Mouse (Mus musculus) forebrain, embryonic 10.5 days (tissue): ENCODE measurements around the gene Lrrc20. TPM values are rescaled to one million over a fixed set of nuclear protein-coding genes. Genes with fewer than 3 reads are reported as not detected.

Experiments
- DNase-seq: peaks from one replicate; pipeline ENCODE4 v3.0.0-alpha.2; 2017; ENCODE audit warnings: low spot score; ENCODE audit errors: extremely low spot score
- H3K27ac ChIP-seq: fragments of 300-500 bp; sonication (generic); 2 replicates; pipeline ENCODE4 v1.5.1; 2016; ENCODE audit warnings: mild to moderate bottlenecking
- H3K27me3 ChIP-seq: fragments of 300-500 bp; sonication (generic); 2 replicates; pipeline ENCODE4 v1.6.1; 2016; ENCODE audit warnings: mild to moderate bottlenecking; ENCODE audit not compliant: poor library complexity, severe bottlenecking
- H3K36me3 ChIP-seq: fragments of 300-500 bp; sonication (generic); replicated peaks from 2 replicates; pipeline ENCODE4 v1.6.1; 2016; ENCODE audit warnings: mild to moderate bottlenecking, moderate library complexity
- H3K4me1 ChIP-seq: fragments of 300-500 bp; sonication (generic); 2 replicates; pipeline ENCODE4 v1.6.1; 2016
- H3K4me3 ChIP-seq: fragments of 300-500 bp; sonication (generic); 2 replicates; pipeline ENCODE4 v1.5.1; 2016; ENCODE audit warnings: mild to moderate bottlenecking, moderate library complexity
- H3K9me3 ChIP-seq: fragments of 300-500 bp; sonication (generic); 2 replicates; pipeline ENCODE4 v1.6.1; 2016; ENCODE audit warnings: mild to moderate bottlenecking, moderate library complexity
- WGBS: fragments of 180-500 bp; shearing (Covaris S2); methylation state at CpG from one replicate; pipeline ENCODE4 v1.1.7; 2016; 5-methylcytosine and 5-hydroxymethylcytosine counted together
- polyA plus RNA-seq: library from polyadenylated mRNA; unstranded; fragments of >200 nt; fragmentation: Nextera tagmentation; extraction: Ambion mirVana; gene quantifications from 2 replicates; pipeline ENCODE4 v1.2.1, GENCODE M21; 2016

Gene Lrrc20
- 9.7 and 9.9 TPM in 2 replicates for polyA plus RNA-seq

DNA sequence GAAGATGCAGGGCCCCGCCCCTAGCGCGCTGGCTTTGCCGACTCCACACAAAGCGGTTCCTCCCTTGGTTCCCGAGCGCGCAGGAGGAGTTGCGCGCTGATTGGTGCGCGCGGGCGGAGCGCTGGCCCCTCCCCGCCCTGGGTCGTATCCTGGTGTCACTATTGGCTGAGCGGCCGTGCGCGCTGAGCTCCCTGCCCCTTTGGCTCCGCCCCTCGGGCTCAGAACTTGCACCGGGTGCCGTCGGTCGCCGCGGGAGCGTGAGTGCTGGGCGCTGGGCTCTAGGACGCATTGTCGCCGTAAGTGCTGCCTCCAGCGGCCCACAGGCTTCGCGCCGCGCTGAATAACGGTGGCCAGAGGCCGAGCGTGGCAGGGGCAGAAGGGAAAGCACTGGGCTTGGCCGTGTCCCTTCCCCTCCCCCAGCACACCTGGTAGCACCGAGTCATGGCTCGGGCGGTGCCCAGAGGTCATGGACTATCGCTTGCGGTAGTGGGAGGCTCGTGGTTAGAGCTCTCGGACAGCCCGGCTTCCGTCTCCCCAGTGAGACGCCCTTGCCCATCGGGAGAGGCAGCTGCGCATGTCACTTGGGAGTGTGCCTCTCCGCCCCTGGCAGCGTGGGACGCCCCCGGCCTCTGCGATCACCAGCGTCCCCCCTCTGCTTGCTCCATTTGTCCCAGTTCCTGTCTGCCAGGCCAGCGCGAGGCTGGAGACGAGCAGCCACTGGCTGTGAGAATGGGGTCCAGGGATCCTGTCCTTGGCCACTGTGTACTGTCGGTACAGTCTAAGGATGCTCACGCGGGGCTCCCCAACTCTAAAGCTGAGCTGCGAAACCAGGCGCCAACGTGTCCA, at the start of gene Lrrc20:
Gene Lrrc20 (plus strand): TSS at position 208 of the 846 bp plus-strand sequence.
- Histone ChIP-seq H3K4me3 (peak within 1 kb of the TSS; percentile 86), H3K9me3 (no peaks in the 10 kb centered on the region), H3K27me3 (peaks cover 22% of the 10 kb centered on the region), H3K27ac (peak within 1 kb of the TSS; percentile 94), H3K36me3 (no peaks in the 10 kb centered on the region), H3K4me1 (peaks cover 32% of the 10 kb centered on the region)
- DNase-seq = peak; percentile 96
- under 1% methylated on average over 70 of the region's 70 CpGs for WGBS

DNA sequence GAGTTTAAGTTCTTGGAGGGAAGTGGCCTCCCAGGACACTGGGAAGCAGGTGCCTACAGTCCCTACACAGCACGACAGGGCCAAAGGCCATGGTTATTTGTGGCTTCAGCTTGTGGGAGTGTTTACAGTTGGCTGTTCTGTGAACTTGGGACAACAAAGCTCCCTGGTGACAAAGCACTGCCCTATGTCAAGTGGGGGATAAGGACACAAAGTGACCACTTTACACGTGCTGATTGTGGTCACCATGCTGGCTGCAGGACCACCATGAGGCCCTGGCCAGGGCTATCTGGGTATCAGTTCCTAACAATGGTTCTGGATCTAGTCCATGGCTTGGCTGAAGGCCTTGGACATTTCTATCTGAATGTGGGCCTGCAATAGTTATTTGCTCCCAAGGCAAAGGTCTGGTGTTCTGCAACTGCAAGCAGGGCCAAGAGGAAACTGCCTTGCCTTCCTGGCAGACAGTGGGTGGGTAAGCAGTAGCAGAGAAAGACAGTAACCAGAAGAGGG, 49.3 kb upstream of the Lrrc20 start:
- Histone ChIP-seq H3K4me1 (peaks cover 25% of the 10 kb centered on the region), H3K4me3 (no peak overlapping the region), H3K27me3 (peaks cover 5% of the 10 kb centered on the region; the same call in 1 of the 2 replicates), H3K9me3 (no peaks in the 10 kb centered on the region), H3K36me3 (peaks cover 28% of the 10 kb centered on the region), H3K27ac (no peak overlapping the region)
- no peak for DNase-seq
- 67% methylated on average over 2 of the region's 2 CpGs for WGBS

DNA sequence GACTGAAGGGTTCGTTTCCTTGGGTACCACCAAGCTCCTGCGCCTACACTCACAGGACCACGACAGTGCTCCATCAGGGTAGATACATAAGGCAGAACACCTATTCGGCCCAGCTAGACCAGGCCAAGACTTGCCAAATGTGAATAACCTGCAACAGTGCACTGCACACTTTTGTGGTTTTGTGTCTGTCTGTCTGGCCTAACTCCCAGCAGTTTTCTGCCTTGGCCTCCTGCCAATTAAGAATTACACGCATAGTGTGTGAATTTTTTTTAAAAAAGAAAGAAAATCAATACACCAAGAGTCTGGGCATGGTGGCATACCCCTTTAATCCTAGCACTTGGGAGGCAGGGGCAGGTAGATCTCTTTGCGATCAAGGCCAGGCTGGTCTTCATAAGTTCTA, 47.6 kb upstream of the Lrrc20 start:
- Histone ChIP-seq H3K36me3 (peaks cover 44% of the 10 kb centered on the region), H3K27me3 (0 out of 2 replicates have a peak, but pooled peaks cover 3% of the 10 kb centered on the region), H3K4me1 (peaks cover 24% of the 10 kb centered on the region), H3K9me3 (no peaks in the 10 kb centered on the region), H3K27ac (no peak overlapping the region), H3K4me3 (no peak overlapping the region)
- no peak for DNase-seq
- 91% methylated on average over 6 of the region's 6 CpGs for WGBS

DNA sequence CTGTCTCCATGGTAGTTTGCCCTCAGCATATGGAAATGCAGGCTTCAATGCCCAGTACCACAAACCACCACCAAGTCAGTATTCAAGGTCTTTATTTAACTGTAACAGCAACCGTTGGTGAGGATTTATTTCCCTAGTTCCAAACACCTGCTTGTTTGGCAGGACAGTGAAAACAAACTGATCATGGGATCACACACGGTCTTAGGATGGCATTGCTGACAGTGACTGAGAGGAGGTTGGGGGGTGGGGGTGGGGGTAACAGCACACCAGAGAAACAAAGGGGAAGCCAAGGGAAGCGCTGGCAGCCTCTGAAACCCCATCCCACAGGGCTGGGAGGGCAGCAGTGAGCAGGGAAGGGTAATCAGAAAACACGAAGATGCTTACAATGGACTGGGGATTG, 47.2 kb upstream of the Lrrc20 start:
- H3K36me3 ChIP-seq = peaks cover 49% of the 10 kb centered on the region

DNA sequence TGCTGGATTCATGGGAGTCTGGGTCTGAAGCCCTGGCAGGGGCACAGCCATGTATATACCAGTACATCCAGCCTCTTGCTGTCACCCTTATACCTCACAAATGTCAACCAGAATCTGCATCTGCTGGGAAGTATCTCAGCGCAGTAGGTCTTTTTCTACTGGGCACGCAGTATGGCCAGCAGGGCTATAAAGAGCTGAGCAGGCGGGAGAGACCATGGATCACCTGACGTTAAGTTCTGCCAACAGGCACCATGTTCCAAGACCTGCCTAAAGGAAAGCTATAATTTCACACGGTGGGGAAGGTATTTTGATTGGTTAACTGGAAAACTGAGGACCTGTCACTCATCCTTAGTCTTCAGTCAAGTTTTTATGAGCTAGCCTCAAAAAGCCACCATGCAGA, 46.6 kb upstream of the Lrrc20 start:
- Histone ChIP-seq H3K4me3 (no peak overlapping the region), H3K9me3 (no peaks in the 10 kb centered on the region), H3K36me3 (peaks cover 55% of the 10 kb centered on the region), H3K27ac (no peak overlapping the region), H3K4me1 (peaks cover 14% of the 10 kb centered on the region), H3K27me3 (no peaks in the 10 kb centered on the region)
- DNase-seq = no peak
- 94% methylated on average over 5 of the region's 5 CpGs for WGBS

More for the DNA sequence above, 47.2 kb upstream of the Lrrc20 start:
- 66% methylated on average over 4 of the region's 4 CpGs for WGBS
- H3K27ac ChIP-seq = no peak overlapping the region
- H3K4me3 ChIP-seq = no peak overlapping the region
- H3K4me1 ChIP-seq = peaks cover 20% of the 10 kb centered on the region
- DNase-seq = no peak
- no peaks in the 10 kb centered on the region for H3K9me3 ChIP-seq
- H3K27me3 ChIP-seq = no peaks in the 10 kb centered on the region

DNA sequence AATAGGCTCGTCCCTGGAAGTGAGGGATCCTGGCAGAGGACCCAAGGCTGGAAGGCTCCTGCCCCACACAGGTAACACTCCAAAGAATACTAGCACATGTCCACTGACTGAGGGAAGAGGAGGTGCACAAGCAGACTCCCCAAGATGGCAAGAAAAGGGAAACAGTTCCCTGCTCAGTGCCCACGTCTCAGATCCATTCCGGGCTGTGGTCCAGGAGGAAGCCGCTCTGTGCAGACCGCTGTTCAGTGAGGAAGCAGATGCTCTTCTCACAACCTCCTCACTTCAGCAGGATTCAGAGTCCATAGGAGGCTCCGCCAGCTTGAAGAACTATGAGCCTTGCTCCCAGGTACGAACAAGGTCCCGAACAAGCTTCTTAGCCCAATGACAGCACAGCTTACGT, 44.2 kb upstream of the Lrrc20 start:
- no peaks in the 10 kb centered on the region for H3K9me3 ChIP-seq
- H3K27me3 ChIP-seq = no peaks in the 10 kb centered on the region
- H3K36me3 ChIP-seq = peaks cover 77% of the 10 kb centered on the region
- no peak for DNase-seq
- no peak overlapping the region for H3K27ac ChIP-seq
- WGBS = 96% methylated on average over 9 of the region's 9 CpGs
- peaks cover 5% of the 10 kb centered on the region; the same call in 1 of the 2 replicates for H3K4me1 ChIP-seq
- H3K4me3 ChIP-seq = no peak overlapping the region

DNA sequence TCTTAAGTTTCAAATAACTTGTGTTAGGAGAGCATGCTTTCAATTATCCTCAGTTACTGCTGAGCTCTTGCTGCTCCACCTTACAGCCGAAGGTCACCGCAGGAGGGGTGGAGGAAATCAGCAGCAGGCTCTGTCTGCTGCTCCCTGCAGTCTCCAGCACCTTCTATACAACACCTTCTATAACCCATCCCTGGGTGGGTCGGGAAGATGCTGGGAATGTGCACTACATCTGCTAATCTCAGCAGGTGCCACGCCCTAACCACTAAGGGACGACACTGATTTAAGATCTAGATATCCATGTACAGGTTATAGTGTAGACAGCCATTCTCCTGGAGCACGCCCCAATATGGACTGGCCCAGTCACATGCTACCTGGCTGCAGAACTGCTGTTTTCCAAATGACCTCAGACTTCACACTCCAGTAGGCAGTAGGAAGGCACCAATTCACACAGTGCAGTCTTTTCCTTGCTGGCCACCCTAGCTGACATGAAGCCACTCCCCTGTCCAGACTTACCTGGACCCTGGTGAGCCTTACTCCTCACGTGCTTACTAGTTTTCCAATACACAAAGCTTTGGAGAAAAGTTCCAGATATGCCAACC, 35.3 kb upstream of the Lrrc20 start:
- H3K36me3 ChIP-seq = peaks cover 54% of the 10 kb centered on the region
- H3K4me1 ChIP-seq = peaks cover 34% of the 10 kb centered on the region
- H3K27me3 ChIP-seq = no peaks in the 10 kb centered on the region
- no peaks in the 10 kb centered on the region for H3K9me3 ChIP-seq
- H3K27ac ChIP-seq = no peak overlapping the region
- H3K4me3 ChIP-seq = no peak overlapping the region
- no peak for DNase-seq
- 80% methylated on average over 7 of the region's 7 CpGs for WGBS

DNA sequence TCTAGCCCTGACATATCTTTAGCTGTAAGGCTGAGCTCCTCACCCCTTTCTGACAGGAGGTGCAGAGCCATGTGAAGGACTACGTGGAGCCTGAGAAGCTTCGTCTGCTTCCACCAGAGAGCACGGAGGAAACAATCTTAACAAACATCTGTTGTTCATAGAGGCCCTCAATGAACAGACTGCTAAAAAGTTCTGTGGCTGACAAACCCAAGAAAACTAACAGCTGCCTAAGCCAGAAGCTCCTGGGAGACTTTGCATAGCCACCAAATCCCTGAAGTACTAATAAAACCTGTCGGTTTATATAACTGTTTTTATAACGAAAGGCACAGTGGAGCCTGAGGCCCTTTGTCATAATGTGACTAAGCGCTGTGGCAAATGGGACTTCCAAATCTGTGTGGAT, 32.1 kb upstream of the Lrrc20 start:
- no peak overlapping the region for H3K27ac ChIP-seq
- no peaks in the 10 kb centered on the region for H3K27me3 ChIP-seq
- 83% methylated on average over 6 of the region's 6 CpGs for WGBS
- H3K4me1 ChIP-seq = peaks cover 61% of the 10 kb centered on the region
- DNase-seq = no peak
- no peaks in the 10 kb centered on the region for H3K9me3 ChIP-seq
- H3K36me3 ChIP-seq = peaks cover 70% of the 10 kb centered on the region
- H3K4me3 ChIP-seq = no peak overlapping the region

DNA sequence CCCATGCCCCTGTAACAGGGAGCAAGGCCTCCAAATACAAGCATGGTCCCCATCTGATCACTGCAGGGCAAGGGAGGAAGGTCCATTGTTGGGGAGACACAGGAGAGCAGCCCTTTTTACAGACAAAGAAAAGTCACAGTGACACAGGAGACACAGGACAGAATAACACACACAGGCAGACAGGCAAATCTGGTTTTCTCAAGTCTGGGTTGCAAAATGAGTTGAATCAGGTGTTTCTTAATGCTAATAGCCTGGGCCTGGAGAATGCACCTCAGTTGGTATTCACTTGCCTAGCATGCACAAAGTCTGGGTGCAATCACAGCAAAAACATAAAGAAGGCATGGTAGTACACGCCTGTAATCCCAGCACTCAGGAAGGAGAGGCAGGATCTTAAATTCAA, 31.7 kb upstream of the Lrrc20 start:
- WGBS = 82% methylated on average over 1 of the region's 1 CpGs
- Histone ChIP-seq H3K27me3 (no peaks in the 10 kb centered on the region), H3K36me3 (peaks cover 70% of the 10 kb centered on the region), H3K27ac (no peak overlapping the region), H3K9me3 (no peaks in the 10 kb centered on the region), H3K4me3 (no peak overlapping the region), H3K4me1 (peaks cover 65% of the 10 kb centered on the region)
- no peak for DNase-seq

DNA sequence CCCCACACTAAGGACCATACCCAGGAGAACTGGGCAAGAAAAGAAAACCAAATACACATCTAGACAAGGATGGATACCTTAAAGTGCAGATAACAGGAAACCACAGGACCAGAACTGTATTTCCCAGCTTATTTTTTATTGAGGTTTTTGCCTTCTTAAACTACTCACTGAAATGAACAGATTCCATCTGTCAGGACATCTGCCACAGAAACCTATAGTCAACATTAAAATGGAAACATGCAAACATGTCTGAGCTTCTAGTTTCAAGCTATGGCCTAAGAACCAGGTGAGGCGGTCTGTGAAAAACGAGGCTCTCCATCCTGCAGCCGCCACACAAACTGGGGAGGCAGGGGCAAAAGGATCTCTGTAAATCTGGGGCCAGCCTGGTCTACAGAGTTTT, 30.6 kb upstream of the Lrrc20 start:
- WGBS = 90% methylated on average over 3 of the region's 3 CpGs
- peaks cover 75% of the 10 kb centered on the region for H3K4me1 ChIP-seq
- no peak for DNase-seq
- no peak overlapping the region for H3K4me3 ChIP-seq
- H3K27me3 ChIP-seq = no peaks in the 10 kb centered on the region
- no peak overlapping the region for H3K27ac ChIP-seq
- peaks cover 74% of the 10 kb centered on the region for H3K36me3 ChIP-seq
- H3K9me3 ChIP-seq = no peaks in the 10 kb centered on the region

DNA sequence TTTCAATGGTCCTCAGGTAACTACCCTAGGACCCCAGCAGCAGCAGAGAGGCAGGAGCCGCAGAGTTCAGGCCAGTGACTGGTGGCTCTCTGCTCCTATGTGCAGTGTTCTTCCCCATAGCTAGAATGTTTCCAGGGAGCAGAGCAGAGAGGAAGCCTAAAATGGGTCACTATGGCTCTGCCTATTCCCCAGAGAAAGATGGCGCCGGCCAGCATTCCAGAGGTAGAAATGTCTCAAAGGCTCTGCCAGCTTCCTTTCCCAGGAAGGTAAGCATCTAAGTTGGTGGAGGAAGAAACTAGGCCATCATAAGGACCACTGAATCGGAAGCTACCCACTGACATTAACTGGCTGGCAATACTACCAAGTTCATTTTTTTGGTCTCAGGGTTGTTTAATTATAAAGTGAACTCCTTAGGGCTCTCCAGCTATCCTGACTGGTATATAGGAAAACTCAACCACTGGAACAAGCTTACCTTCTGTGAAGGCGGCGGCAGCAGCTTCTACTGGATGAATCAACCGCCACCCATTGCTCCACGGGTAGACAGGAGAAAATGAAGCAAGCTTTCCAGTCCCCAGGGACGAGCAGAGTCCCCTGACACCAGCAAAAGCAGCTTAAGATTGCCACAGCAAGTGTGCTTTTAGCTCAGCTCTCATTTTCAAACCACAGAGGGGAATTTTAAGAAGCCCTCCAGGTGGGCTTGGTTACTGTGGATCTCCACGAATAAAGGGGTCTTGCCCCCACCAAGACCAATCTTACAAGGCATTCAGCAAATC, 27.8 kb upstream of the Lrrc20 start:
- Histone ChIP-seq H3K9me3 (no peaks in the 10 kb centered on the region), H3K4me1 (peaks cover 83% of the 10 kb centered on the region), H3K36me3 (peaks cover 59% of the 10 kb centered on the region), H3K4me3 (no peak overlapping the region), H3K27ac (no peak overlapping the region), H3K27me3 (no peaks in the 10 kb centered on the region)
- no peak for DNase-seq
- 82% methylated on average over 10 of the region's 10 CpGs for WGBS

DNA sequence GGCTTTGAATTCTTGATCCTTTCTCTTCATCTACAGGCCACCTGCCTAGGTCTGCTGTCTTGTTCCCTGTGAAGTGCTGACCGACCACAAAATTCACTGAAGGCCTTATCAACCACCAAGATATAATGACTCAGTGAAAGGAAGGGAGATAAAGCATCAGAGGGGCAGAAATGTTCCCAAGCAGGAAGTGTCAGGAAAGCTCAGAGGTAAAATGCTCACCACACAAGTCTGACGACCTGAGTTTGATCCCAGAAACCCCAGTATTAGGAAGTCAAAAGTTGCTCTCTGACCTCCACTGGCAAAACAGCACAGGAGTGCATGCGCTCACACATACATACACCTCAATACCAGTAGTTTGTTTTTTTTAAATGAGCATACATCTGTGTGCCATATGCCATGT, 26.8 kb upstream of the Lrrc20 start:
- Histone ChIP-seq H3K4me3 (no peak overlapping the region), H3K27ac (no peak overlapping the region), H3K36me3 (peaks cover 52% of the 10 kb centered on the region), H3K9me3 (no peaks in the 10 kb centered on the region), H3K27me3 (no peaks in the 10 kb centered on the region), H3K4me1 (peaks cover 72% of the 10 kb centered on the region)
- no peak for DNase-seq
- WGBS = 90% methylated on average over 3 of the region's 3 CpGs
